Mouse (Mus musculus): Measurements from ENCODE around the gene Dppa1.
"Not testable (repeated sequence)": the region's sequence is repeated elsewhere in the genome, so short reads cannot be mapped to it uniquely, and the experiment has no call there.

Dppa1 gene

DNA sequence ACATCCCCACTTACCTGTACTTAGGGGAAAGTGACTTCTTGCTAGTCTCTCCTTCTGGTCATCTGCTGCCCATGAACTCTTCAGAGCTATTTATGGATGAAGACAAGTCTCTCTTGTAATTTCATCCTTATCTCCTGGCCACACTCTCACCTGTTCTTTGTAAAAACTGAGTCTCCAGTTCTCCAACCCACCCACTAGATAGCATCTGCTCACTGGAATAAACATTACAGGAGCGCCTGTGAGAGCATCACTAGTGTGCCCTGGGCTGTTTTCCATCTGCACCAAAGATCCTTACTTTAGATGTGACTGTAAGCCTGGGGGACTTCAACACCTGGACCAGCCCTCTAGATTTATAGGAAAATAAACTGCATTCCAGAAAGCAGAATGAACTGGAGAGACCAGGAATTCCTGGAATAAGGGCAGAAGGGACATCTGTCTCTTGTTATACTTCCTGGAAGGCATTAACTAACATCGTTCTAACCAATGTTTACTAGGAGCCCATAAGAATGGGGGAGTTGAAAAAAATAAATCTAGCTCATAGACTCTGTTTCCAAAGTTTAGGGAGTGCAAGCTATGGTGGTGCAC, at the start of gene Dppa1:
Dppa1 (minus strand) TSS at position 51 of the 585 bp plus-strand sequence.
- no peak for DNase-seq

DNA sequence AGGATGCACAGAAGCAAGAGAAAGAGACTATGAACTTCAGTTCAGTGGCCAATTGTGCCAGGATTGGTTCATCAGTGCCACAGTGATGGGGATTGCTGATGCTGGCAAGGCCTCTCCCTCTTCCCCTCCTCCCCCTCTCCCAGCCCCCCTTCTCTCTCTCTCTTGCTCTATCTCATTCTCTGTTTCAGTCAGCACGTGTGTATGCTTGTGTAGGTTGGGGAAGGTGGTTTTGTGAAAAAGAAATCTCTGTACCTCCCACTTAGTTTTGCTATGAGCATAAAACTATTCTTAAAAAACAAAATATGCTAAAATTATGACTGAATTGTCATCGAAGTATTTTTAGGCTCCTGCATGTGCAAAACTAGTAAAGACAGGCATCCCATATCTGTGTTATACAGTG, 38.9 kb upstream of the Dppa1 start:
- DNase-seq, result no peak

DNA sequence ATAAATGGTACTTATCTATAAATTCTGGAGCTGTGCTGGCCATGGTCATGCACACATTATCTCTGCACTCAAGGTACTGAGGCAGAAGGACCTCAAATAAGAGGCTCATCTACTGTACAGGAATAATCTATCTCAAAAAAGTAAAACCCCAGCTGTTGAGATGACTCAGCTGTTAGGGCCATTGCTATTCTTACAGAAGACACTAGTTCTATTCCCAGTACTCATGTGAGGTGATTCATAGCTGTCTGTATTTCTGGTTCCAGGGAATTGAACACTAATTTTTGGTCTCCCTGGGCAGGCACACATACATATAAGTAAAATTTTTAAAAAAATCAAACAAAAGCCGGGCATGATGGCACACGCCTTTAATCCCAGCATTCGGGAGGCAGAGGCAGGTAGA, 38.0 kb upstream of the Dppa1 start:
- no peak for DNase-seq

DNA sequence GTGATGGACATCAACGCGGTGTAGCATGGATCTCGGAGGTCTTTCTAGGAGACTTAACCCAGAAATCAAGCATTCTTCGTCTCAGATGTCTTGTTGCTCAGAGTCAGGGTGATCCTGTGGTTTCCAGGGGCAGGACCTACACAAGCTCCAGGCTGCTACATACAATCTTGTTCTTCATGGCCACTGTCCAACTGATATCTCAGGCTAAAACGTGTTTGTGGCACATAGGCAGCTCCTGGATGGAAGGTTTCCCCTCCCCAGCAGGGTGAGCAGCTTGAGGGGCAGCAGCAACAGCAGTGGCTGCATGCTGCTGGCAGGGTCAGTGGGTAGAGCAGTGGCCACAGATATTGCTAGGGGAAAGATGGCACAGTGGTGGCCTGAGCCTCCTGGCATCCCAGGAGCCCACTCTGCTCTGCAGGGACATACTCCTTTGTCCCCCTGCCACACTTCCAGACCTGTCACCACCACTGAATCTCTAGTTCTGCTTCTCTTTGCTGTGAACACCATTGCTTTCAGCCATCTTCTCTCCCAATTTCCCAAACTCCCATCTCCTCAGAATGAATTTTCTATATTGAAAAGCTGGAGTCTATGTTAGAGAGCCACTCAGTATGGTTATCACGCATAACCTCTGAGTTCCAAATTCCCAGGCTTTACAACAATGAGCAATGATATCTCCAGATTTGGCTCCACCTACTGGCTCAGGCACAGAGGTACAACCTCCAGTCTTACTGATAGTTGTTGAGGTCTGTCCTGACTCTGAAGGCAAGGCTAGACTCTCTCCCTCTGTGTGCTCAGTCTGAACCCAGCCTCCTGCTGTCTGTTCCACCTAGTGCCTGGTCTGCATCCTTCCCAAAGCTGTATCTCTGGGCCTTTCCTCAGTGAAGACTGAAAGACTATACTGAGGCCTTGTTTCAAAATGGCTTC, 36.8 kb upstream of the Dppa1 start:
- DNase-seq, result no peak

DNA sequence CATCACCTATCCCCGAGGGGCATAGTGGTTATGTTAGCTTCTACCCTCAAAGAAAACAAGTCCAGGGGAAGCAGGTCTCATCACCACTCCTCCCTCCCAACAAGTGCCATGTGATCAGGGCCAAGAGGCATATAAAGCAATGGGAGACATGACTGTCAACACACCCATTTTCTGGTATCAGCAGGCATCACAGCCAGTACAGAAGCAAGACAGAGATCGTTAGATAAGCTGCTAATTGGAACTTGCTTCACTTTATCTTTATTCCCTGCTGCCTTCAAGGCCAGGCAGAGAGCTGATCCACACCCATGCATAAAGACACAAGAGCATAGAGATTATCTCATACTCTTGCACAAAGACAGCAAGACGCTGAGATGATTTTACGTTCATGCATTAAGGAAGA, 34.2 kb upstream of the Dppa1 start:
- no peak for DNase-seq

DNA sequence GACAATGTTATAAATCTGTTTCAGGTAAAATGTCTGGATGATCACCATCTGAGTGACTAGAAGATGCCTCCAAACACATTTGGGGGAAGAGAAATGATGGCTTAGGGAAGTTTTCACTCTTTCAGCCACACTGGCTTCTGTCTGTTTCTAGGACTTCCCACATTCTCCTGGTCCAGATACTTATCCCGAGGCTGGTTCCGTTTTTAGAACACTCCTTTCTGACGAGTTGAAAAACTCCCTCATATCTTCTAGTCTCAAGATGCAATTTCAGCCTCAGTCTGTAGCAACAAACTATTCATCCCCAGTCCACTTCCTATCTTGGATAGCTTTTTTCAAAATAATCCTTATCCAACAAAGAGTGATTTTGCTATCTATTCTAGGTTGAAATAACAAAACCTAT, 23.4 kb upstream of the Dppa1 start:
- no peak for DNase-seq

DNA sequence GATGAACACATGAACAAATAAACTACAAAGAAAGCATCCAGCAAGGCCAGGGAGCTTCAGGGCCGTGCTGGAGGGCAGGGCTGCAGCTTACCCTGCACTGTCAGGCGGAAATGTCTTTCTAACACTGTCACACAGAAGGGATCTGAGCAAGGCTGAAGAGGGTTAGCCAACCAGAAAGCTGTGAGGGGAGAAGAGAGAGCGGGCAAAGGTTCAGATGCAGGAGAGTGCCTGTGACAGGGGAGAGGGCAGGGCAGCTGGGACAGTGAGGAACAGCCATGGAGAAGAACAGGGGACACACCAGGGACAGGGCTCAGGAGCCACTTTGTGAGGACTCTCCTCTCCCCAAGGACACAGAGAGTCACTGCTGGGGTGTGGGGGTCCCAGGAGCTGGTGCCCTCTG, 20.6 kb upstream of the Dppa1 start:
- not testable (repeated sequence) for DNase-seq

DNA sequence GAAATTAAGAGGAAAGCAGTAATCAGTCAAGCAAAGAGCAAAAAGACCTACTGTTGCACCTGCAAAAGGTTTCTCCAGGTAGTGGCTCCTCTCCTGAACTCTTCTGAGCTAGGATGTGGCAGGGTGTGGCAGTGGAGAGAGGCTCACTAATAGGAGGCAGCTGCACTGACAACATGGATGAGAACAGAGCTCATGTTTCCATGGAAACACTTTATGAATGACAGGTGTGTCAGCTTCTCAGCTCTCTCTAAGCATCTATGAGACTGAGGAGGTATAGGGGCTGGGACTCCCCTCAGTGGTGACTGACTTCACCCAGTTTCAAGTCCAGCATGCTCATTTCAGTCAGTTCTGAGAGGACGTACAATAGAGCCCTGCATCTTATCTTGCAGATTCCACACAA, 15.8 kb upstream of the Dppa1 start:
- DNase-seq, result no peak

DNA sequence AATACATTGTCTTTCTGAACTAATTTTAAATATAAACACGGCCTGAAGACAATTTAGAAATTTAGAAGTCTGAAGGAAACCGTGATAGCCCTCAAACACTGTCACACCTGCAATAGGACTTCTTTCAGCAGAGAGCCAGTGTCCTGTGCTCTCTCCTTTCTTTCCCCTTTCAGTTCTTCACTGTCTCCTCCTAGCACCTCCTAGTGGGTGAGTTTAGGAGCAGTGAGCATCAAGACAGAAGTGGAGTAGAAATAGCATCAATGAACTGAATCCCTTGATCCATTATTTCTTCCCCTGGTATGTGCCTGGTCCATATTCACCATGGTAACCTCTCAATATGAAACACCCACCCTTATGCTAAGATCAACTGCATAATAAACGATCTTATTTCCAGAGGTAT, 7.5 kb upstream of the Dppa1 start:
- no peak for DNase-seq

DNA sequence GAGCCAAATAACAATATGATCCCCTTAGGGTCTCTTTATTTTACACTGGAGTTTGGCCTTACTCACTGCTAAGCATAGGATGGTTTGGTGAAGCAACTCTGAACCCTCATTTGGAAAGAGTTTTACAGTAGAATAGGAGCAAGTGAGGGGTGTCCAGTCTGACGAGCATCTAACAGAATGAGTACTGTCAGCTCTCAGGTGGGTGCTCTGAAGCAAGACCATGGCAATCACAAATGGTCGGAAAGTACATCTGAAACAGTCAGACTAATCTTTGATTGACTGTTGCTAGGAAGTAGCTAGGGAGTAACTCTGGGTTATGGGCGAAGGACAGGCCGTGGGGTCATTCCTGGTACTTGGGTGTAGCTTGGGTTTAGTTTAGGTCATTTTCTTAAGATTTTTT, 6.5 kb upstream of the Dppa1 start:
- not testable (repeated sequence) for DNase-seq

DNA sequence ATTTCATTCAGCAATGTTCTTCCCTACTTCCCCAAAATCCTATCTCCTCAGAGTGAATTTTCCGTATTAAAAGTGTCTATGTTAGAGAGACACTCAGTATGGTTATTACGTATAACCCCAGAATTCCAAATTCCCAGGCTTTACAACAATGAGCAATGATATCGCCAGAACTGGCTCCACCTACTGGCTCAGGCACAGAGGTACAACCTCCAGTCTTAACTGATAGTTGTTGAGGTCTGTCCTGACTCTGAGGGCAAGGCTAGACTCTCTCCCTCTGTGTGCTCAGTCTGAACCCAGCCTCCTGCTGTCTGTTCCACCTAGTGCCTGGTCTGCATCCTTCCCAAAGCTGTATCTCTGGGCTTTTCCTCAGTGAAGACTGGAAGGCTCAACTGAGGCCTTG, 2.6 kb upstream of the Dppa1 start:
- DNase-seq, result no peak

DNA sequence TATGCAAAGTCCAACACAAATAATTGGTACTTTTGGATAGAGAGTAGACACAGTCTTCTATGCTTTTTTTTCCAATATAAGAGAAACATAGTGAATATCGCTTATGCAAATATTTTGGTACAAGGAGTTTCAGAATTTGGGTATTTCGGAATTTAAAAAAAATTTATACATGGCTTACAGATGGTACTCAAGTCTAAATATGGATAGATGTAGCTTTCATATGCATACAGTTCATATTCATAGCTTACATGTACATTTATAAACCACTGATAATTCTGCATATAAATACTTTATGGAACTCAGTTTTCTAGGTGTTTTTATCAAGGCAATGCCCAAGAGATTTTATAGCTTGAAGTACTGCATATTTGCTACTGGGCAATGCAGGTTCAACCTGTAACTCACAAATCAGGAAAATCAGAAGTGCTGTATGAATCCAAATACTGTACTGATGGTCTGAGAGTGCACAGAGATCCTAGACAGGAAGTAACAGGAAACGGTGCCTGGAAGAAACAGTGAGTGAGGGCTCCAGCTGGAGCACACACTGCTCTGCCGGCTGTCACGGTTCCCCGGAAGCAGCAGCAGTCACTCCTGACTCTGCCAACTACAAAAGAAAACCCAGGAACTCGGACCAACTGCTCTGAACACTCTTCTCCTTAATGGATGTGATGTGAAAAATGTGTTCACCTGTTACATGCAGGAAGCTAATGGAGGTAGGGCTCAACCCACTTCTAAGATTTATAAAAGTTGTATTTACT, 8.5 kb downstream of the Dppa1 start:
- DNase-seq, result no peak

DNA sequence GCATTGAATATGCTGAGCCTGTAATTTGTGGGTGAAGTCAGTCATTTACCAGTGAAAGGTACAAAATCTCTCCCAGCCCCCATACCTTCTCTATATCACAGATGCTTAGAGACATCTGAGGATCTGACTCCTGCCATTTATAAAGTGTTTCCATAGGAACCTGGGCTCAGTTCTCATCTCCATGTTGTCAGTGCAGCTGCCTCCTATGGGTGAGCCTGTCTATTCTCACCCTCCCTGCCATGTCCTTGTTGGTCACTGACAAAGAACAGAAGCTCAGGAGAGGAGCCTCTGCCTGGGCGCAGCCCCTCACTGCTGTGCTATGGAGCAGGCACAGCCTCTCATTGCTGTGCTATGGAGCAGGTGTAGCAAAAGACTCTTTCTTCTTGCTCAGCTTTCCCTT, 9.1 kb downstream of the Dppa1 start:
- DNase-seq, result no peak

DNA sequence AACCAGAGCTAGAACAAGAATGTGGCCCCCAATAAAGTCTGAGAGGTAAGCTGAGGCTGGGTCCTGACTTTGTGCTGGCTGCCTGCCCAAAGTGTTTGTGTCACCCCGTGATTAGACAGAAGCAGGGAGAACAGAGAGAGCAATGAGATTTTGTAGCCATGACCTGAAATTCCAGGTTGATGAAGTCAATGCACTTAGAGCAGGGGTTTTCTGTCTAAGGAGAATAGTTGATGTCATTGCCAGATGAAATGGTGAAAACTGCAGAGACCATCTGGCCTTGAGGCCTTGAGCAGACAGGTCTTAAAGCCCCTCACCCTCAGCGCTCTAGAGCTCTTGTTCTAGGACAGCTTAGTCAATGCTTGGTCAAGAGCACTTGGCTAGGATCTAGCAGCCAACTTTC, 36.6 kb downstream of the Dppa1 start:
- DNase-seq, result no peak

DNA sequence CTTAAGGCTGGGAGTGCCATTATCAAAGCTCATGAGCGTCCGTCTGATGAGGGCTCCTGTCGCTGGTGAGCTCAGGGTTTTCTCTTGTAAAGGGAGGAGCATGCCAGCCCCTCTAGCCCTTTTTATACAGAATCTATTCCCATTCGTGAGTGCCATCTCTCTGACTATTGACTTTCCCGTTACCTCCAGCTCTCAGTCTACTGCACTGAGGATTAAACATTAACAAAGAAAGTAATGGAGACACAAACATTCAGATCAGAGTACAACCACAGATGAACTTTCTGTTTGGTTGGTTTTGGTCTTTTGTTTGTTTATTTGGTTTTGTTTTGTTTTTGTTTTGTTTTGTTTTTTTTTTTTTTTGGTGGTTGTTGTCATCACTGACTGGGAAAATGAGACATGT, 46.3 kb downstream of the Dppa1 start:
- DNase-seq, result no peak

DNA sequence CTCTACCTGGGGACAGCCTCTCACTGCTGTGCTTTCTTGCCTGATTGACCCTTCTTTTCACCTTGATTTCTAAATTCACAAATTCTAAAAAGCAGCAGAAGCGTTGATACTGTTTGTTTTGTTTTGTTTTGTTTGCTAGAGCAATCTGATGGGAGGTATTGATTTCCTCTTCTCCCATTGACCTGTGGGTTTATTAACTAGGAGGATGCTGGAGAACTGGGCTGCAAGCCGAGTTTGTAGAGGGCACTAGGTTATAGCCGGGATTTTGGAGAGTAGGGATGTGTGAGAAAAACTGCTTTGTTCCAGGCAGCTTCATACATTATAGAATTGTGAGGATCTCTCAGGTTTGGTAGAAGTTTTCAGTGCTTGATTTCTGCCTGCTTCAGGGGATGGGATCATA, 48.6 kb downstream of the Dppa1 start:
- DNase-seq, result no peak

DNA sequence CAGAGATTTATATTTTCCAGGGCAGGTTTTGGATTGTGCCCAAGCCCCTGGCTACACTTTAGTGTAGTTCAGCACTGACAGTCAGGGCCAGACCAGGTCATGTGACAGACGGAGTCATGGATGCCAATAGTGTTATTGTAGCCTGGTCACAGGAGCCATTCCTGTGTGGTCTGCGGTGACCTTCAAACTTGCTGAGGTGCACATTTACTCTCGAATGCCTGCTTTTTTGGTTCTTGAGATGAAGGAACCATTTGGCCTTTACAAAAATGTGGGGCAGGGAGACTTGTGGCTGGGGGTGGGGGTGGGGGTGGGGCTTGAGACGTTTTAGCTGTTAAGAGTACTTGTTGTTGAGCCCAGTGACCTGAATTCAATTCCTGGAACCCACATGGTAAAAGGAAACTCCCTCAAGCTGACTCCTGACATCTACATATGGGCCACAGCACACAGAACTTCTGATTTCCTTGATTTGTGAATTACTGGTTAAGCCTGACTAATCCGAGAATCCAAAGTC, 50.2 kb downstream of the Dppa1 start:
- DNase-seq, result no peak

DNA sequence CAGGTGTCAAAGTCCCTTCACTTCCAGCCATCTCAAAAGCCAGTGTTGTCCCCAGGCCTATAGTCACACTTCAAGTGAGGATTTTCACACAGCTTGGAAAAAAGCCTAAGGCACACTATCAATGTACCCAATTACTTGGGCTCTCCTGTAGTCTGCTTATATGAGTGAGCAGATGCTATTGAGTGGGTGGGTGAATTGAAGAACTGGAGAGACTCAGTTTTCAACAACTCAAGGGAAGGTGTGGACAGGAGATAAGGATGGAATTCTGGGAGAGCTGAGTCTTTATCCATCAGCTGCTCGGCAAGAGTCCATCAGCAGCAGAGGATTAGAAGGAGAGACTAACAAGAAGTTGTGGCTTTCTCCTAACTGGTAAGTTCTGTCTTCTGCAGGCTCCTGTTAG, 57.7 kb downstream of the Dppa1 start, which contains the start of gene BC053393:
BC053393 (plus strand) TSS at position 210 of the 400 bp plus-strand sequence.
- DNase-seq, result no peak

DNA sequence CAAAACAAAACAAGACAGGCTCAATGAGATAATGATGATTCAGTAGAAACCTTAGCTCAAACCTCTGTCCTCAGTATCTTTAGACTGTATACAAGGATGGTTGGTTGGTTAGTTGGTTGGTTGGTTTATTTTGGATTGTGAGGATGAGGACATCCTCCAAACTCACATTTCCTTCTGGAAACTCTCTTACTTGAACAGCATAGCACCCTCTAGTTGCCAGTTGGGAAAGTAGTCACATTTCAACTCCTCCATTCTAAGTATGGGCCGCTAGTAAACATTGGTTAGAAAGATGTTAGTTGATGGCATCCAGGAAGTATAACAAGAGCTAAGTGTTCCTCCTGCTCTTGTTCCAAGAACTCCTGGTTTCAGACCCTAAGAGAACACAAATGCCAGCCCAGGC, 60.0 kb downstream of the Dppa1 start:
- DNase-seq, result no peak

DNA sequence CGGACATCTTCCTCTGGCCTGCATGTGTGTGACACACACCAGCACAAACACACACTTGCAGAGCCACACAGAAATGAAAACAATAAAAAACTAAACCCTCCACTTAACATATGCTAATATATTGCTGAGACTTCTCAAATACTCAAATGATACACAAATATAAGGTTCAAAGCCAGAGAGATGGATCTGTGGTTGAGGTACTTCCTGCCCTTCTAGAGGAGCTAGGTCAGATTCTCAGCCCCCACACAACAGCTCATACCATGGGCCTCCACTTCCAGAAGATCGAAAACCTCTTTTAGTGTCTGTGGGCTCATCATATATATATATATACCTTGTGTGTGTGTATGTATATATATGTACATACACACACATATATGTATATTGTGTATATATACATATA, 63.1 kb downstream of the Dppa1 start:
- no peak for DNase-seq

DNA sequence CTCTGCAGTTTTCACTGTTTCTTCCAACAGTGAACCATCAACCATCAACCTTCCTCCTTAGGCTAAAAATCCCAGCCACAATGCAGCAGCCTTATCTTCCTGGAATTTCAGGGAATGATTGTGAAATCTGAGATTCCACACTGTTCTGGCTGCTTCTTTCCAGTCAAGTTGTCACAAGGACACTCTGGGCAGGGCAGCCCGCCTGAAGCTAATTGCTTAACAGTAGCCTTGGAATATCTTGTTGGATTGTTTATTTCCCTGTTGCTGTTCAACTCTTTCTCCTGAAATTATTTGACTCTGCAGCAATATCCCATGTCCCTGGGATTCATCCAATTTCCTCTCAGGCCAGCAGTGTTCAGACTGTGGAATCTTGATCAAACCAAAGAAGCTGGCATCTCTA, 64.4 kb downstream of the Dppa1 start:
- DNase-seq, result no peak

DNA sequence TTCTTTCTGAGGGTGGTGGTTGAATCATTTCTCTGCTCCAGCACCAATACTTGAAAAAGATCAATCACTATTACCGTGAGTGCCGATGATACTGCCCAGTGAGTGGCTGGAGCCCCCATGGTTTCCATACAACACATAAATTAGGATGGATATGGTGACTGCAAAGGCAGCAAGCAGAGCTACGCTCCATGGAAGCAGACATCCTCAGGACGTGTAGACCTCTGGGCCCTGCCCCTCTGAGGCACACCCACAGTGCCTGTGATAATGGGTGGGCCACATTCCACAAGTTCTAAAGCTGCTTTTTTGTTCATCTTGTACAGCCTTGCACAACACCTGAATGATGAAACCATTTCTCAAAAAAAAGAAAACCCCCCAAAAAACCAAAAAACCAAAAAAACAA, 68.0 kb downstream of the Dppa1 start:
- DNase-seq, result no peak

Data from cerebellum, adult 11 months (tissue).